Mouse (Mus musculus) stomach, postnatal 0 days (tissue): Measurements from ENCODE around the gene Uqcr10. TPM values are rescaled to one million over a fixed set of nuclear protein-coding genes. Genes with fewer than 3 reads are reported as not detected.
A peak's percentile ranks its signal among the peaks of the same experiment; 100 is the strongest.

Experiments used
- ATAC-seq: fragments of 200-750 bp; cut with Nextera tagmentation; 2 replicates; pipeline ENCODE4 v1.8.0; 2017; ENCODE audit not compliant: low FRiP score, low TSS enrichment
- DNase-seq: peaks from one replicate; pipeline ENCODE4 v3.0.0-alpha.2; 2016; ENCODE audit warnings: low spot score
- H3K27ac ChIP-seq: fragments of 300-500 bp; sonication (generic); replicated peaks from 2 replicates; pipeline ENCODE4 v1.5.1; 2014; ENCODE audit warnings: mild to moderate bottlenecking, control low read depth
- H3K27me3 ChIP-seq: fragments of 300-500 bp; sonication (generic); 2 replicates; pipeline ENCODE4 v1.6.1; 2014; ENCODE audit warnings: low read length; ENCODE audit not compliant: control insufficient read depth, insufficient read depth
- H3K36me3 ChIP-seq: fragments of 300-500 bp; sonication (generic); 2 replicates; pipeline ENCODE4 v1.6.1; 2014; ENCODE audit warnings: low read length, mixed read lengths; ENCODE audit not compliant: control insufficient read depth, insufficient read depth
- H3K4me1 ChIP-seq: fragments of 300-500 bp; sonication (generic); replicated peaks from 2 replicates; pipeline ENCODE4 v1.6.1; 2014; ENCODE audit warnings: antibody characterized with exemption; ENCODE audit not compliant: control insufficient read depth, insufficient read depth
- H3K4me2 ChIP-seq: fragments of 300-500 bp; sonication (generic); replicated peaks from 2 replicates; pipeline ENCODE4 v1.6.1; 2014; ENCODE audit warnings: low read depth, mild to moderate bottlenecking, control low read depth, moderate library complexity
- H3K4me3 ChIP-seq: fragments of 300-500 bp; sonication (generic); 2 replicates; pipeline ENCODE4 v1.5.1; 2014; ENCODE audit warnings: low read depth, low read length, control low read depth
- H3K9ac ChIP-seq: fragments of 300-500 bp; sonication (generic); 2 replicates; pipeline ENCODE4 v1.6.1; 2014; ENCODE audit warnings: mild to moderate bottlenecking, low read length, control low read depth, mixed read lengths
- H3K9me3 ChIP-seq: fragments of 300-500 bp; sonication (generic); 2 replicates; pipeline ENCODE4 v1.6.1; 2016; ENCODE audit warnings: low read length; ENCODE audit not compliant: control insufficient read depth
- CTCF ChIP-seq: IDR thresholded peaks from 2 replicates; pipeline ENCODE4 v1.5.1; 2016; ENCODE audit warnings: antibody characterized with exemption, low read depth, mild to moderate bottlenecking, moderate library complexity
- EP300 ChIP-seq: optimal IDR thresholded peaks from 2 replicates; pipeline ENCODE3; 2016; ENCODE audit warnings: antibody characterized with exemption
- WGBS: fragments of 180-500 bp; shearing (Covaris S2); extraction: QIAGEN DNeasy Blood & Tissue Kit; methylation state at CpG from one replicate; pipeline ENCODE4 v1.1.7; 2014; 5-methylcytosine and 5-hydroxymethylcytosine counted together
- polyA plus RNA-seq: library from polyadenylated mRNA; unstranded; fragments of >200 nt; fragmentation: Nextera tagmentation; extraction: Ambion mirVana; gene quantifications from 2 replicates; pipeline ENCODE4 v1.2.1, GENCODE M21; 2015

Gene Uqcr10
- polyA plus RNA-seq, 1 experiment from 2014 or later, result 1,517 TPM

DNA sequence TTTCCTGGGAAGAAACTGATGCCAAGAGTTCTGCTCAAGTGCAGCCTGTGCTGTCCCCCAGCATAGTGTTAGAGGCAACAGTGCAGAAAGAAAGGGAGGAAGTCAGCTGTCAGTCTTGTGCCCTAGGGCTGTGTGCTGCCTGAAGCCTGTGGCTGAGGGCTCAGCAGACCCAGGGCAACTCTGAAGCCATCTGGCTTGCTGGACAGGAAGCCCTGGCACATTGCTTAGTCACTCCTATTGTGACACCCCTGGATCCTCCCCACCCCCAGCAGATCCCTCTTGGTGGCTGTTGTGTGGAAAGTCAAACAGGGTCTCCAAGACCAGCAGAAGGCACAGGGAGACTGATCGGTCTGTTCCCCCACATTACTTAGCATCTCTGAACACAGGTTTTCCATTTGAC lies 29.5 kb downstream of the Uqcr10 start:
- Histone ChIP-seq H3K4me3 (no peak overlapping the region), H3K9ac (no peak overlapping the region), H3K4me2 (no peak overlapping the region), H3K4me1 (no peaks in the 10 kb centered on the region), H3K36me3 (0 out of 2 replicates have a peak, but pooled peaks cover 3% of the 10 kb centered on the region), H3K27ac (peak overlapping the region; percentile 81), H3K9me3 (no peaks in the 10 kb centered on the region), H3K27me3 (no peaks in the 10 kb centered on the region)
- peak; percentile 33 for DNase-seq
- peak; percentile 30; the same call in 1 of the 2 replicates for ATAC-seq
- WGBS, result 79% methylated on average over 1 of the region's 1 CpGs
- TF ChIP-seq CTCF (no peak), EP300 (no peak)

DNA sequence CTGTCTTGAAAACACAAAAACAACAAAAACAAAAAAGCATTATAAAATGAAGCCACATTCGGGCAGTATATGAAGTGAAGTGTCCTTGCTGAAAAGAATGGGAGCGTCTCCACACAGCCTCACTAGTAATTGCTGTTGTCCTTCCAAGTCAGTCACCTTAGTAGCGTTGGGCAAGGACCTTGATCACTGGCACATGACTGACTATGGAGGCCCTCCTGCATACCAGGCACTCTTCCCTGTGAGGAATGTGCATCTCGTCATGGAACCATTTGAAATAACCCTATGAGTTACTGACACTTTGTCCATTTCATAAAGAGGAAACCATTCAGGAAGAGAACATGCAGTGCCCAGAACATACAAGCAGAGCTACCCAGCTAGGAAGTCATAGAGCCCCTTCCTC lies 32.4 kb downstream of the Uqcr10 start:
- Histone ChIP-seq H3K9me3 (no peaks in the 10 kb centered on the region), H3K27me3 (no peaks in the 10 kb centered on the region), H3K27ac (0 out of 2 replicates have a peak overlapping the region, but pooled peaks have one; percentile 30), H3K36me3 (0 out of 2 replicates have a peak, but pooled peaks cover 3% of the 10 kb centered on the region), H3K4me3 (no peak overlapping the region), H3K4me1 (no peaks in the 10 kb centered on the region), H3K9ac (no peak overlapping the region), H3K4me2 (no peak overlapping the region)
- WGBS, result 81% methylated on average over 4 of the region's 4 CpGs
- no peak for ATAC-seq
- TF ChIP-seq EP300 (no peak), CTCF (no peak)
- no peak for DNase-seq

DNA sequence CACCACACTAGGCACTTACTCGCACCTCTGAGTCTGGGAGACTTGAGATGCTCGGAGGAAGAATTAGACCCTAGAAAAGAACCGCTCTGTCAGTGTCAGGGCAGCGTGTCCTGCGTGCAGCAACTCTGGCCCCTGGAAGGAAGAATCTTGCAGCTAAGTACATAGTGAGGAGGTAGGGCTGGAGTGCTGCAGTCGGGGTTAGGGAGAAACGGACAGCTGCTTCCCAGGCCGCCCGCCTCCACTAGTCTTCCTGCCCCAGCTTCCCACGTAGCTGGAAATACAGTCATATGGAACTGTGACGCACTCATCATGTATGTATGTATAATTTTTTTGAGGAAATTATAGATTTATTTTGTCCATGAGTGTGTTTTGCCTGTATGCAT lies 41.7 kb downstream of the Uqcr10 start:
- no peak overlapping the region for H3K9ac ChIP-seq
- no peaks in the 10 kb centered on the region for H3K27me3 ChIP-seq
- WGBS, result 90% methylated on average over 11 of the region's 11 CpGs
- no peak overlapping the region for H3K4me3 ChIP-seq
- H3K9me3 ChIP-seq, result no peaks in the 10 kb centered on the region
- DNase-seq (no peak), ATAC-seq (no peak)
- TF ChIP-seq EP300, result no peak
- TF ChIP-seq CTCF, result no peak
- no peak overlapping the region for H3K4me2 ChIP-seq
- peaks cover 3% of the 10 kb centered on the region; the same call in 1 of the 2 replicates for H3K36me3 ChIP-seq
- H3K27ac ChIP-seq, result no peak overlapping the region
- H3K4me1 ChIP-seq, result no peaks in the 10 kb centered on the region

DNA sequence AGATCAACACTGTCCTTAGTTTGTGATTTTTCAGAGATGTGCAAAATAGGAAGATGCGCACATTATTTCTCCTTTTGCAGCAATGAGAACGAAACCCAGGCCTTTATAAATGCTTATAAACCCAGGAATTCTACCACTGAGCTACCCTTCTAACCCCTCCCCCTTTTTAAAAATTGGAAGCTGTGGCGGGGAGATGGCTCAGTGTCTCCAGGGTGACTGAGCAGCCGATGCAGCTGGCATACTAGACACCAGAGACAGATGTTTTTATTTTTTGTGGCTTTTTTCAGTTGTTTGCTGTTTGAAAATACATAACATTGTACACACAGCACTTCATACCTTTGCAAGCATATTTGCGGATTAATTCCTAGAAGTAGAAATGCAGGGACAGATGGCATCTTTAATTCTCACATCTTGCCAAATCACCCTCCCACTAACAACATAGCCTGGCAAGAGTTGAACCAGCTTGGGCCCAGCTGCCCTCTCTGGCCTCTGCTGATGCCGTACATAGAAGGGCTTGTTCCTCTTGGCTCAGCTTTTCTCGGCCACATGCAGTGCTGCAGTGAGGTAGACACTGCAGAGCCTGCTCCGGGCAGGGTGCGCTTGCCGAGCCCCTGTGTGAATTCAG lies 42.2 kb downstream of the Uqcr10 start:
- no peak overlapping the region for H3K27ac ChIP-seq
- no peak for DNase-seq

DNA sequence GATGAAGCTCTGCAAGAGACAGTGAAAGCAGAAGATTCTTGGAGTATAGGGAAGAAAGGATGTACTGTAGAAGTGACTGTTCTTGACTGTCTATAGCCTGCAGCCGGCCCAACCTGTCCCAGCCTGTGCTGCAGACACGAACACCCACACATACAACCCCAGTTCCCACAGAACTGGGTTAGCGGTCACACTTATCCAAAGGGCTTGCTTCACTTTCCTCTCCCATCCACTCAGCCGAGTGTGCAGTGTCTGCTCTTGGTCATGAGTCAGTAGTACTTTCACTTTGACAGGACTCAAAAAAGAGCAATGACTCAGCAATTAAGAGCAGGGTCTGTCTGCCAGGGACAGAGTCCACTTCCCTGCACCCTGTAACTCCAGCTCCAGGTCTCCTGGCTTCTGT lies 42.8 kb downstream of the Uqcr10 start:
- Histone ChIP-seq H3K36me3 (peaks cover 3% of the 10 kb centered on the region; the same call in 1 of the 2 replicates), H3K9ac (no peak overlapping the region), H3K4me3 (no peak overlapping the region), H3K27ac (no peak overlapping the region), H3K9me3 (no peaks in the 10 kb centered on the region), H3K27me3 (no peaks in the 10 kb centered on the region), H3K4me1 (no peaks in the 10 kb centered on the region), H3K4me2 (no peak overlapping the region)
- TF ChIP-seq EP300, result no peak
- TF ChIP-seq CTCF, result no peak
- WGBS, result 67% methylated on average over 4 of the region's 4 CpGs
- DNase-seq (no peak), ATAC-seq (peak; percentile 80)

More for the DNA sequence above, 42.2 kb downstream of the Uqcr10 start:
- Histone ChIP-seq H3K4me2 (no peak overlapping the region), H3K36me3 (peaks cover 3% of the 10 kb centered on the region; the same call in 1 of the 2 replicates), H3K4me1 (no peaks in the 10 kb centered on the region), H3K4me3 (no peak overlapping the region), H3K9me3 (no peaks in the 10 kb centered on the region), H3K27me3 (no peaks in the 10 kb centered on the region), H3K9ac (no peak overlapping the region)
- ATAC-seq, result no peak
- 88% methylated on average over 10 of the region's 10 CpGs for WGBS
- TF ChIP-seq EP300 (no peak), CTCF (no peak)

DNA sequence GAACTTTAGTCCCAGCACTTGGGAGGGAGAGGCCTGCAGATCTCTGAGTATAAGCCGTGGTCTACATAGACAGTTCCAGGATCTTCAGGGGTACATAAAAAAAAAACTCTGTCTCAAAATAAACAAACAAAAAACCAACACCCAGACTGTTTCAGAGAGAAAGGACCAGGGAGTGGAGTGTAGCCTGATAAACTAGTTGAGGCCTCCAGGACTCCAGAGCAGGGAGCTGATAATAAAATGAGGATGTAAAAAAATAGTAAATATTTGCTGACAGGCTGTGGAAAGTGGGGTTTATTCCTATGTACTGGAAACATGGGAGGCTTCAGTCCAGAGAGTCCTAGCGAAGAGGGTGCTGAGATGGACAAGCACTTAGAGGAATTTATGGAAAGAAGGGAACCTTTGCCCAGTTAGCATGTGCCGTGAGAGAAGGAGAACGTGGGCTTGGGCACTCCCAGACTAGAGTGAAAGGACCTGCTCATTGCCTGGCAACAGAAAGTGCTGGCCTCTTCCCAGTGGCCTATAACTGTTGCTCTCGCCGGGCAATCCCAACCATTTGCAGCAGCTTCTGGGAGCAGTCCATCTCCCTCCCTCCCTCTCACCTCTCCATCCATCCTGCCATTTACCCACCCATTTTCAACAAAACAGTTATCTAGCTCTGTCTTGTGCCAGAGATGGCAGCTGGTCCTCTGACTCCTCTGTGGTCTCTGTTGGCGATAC lies 43.7 kb downstream of the Uqcr10 start:
- no peak for DNase-seq
- ATAC-seq, result no peak
- Histone ChIP-seq H3K9me3 (no peaks in the 10 kb centered on the region), H3K27ac (peak overlapping the region; percentile 49; the same call in 1 of the 2 replicates), H3K36me3 (peaks cover 3% of the 10 kb centered on the region; the same call in 1 of the 2 replicates), H3K27me3 (no peaks in the 10 kb centered on the region), H3K4me1 (no peaks in the 10 kb centered on the region), H3K4me3 (no peak overlapping the region), H3K4me2 (no peak overlapping the region), H3K9ac (no peak overlapping the region)
- 81% methylated on average over 7 of the region's 7 CpGs for WGBS
- TF ChIP-seq EP300, result no peak
- no peak for TF ChIP-seq CTCF
